Mouse (Mus musculus) megakaryocyte, embryonic 14.5 days (primary cell): ENCODE results near the gene Usf3.
A peak's percentile ranks its signal among the peaks of the same experiment; 100 is the strongest.

Experiments
- FLI1 ChIP-seq: IDR thresholded peaks from 2 replicates; pipeline ENCODE4 v1.6.1; 2012; ENCODE audit warnings: low read length, inconsistent platforms, mixed read lengths
- GATA1 ChIP-seq: IDR thresholded peaks from 3 replicates; pipeline ENCODE4 v1.6.1; 2012; ENCODE audit warnings: mixed read lengths, low read length, inconsistent platforms, borderline replicate concordance

- no peak for TF ChIP-seq GATA1
- peak; percentile 74; the same call in 1 of the 2 replicates for TF ChIP-seq FLI1
Observed at GRCm38 (mm10) chr16:44138979-44139535, 34.0 kb upstream of the Usf3 start.
